ENCODE assay signal across 17 mouse cellular contexts in genomic region chr4:84092509-84092908, GRCm38 (mm10).
A peak's percentile ranks its signal among the peaks of the same experiment; 100 is the strongest.
DNase-seq lines count a peak whose midpoint lies in the region; ATAC-seq and TF ChIP-seq lines count a peak whose summit lies in the region.
"Had no signal": no experiment of that assay in that cellular context is flagged by ENCODE, and none has a peak within 500 bp of the region (broad histone marks: within the 10 kb centered on the region; RNA-seq: fewer than 3 reads in every experiment).

No protein-coding gene starts in this region.

- H3K4me2 ChIP-seq in intestine, embryonic 16.5 days (ENCODE audit: low read depth, low read length) = no peak overlapping the region
- no peak overlapping the region for H3K4me2 ChIP-seq in intestine, embryonic 15.5 days (replicated peaks)
- no peak overlapping the region for H3K4me2 ChIP-seq in hindbrain, embryonic 11.5 days (replicated peaks; ENCODE audit: low read depth, low read length)
- H3K4me2 ChIP-seq in midbrain, embryonic 12.5 days (replicated peaks) = no peak overlapping the region
- H3K4me2 ChIP-seq: forebrain, embryonic 15.5 days; liver, embryonic 13.5 days; neural tube, embryonic 13.5 days had no signal

- DNase-seq in gastrocnemius, adult 2 months = peak; percentile 26
- no peak for DNase-seq in gastrocnemius, adult 18-20 months (ENCODE audit: low spot score)
- DNase-seq in hindbrain, embryonic 11.5 days (ENCODE audit: low spot score) = no peak
- no peak for DNase-seq in thymus, postnatal 4 days
- no peak for DNase-seq in urinary bladder, postnatal 25 days (ENCODE audit: low spot score)
- DNase-seq: B cell, adult 2 months; cerebellum, adult 11-12 months; heart, postnatal 14 days; kidney, adult 8-10 months; liver, embryonic 13.5 days; thymus, adult 2 months had no signal

- no peaks in the 10 kb centered on the region for H3K9me3 ChIP-seq in intestine, embryonic 16.5 days (ENCODE audit: control insufficient read depth, low read length)
- H3K9me3 ChIP-seq in intestine, embryonic 15.5 days = no peaks in the 10 kb centered on the region
- no peaks in the 10 kb centered on the region for H3K9me3 ChIP-seq in hindbrain, embryonic 11.5 days (ENCODE audit: control insufficient read depth, low read length)
- no peaks in the 10 kb centered on the region for H3K9me3 ChIP-seq in midbrain, embryonic 12.5 days
- H3K9me3 ChIP-seq: forebrain, embryonic 15.5 days; liver, embryonic 13.5 days; neural tube, embryonic 13.5 days had no signal

- no peaks in the 10 kb centered on the region for H3K27me3 ChIP-seq in intestine, embryonic 16.5 days (replicated peaks; ENCODE audit: control insufficient read depth, insufficient read depth, low read length)
- no peaks in the 10 kb centered on the region for H3K27me3 ChIP-seq in intestine, embryonic 15.5 days (replicated peaks)
- no peaks in the 10 kb centered on the region for H3K27me3 ChIP-seq in hindbrain, embryonic 11.5 days (ENCODE audit: control insufficient read depth, insufficient read depth, low read length)
- no peaks in the 10 kb centered on the region for H3K27me3 ChIP-seq in midbrain, embryonic 12.5 days
- H3K27me3 ChIP-seq: forebrain, embryonic 15.5 days; liver, embryonic 13.5 days; neural tube, embryonic 13.5 days had no signal

- intact Hi-C loops in gastrocnemius, adult 2 months (cut with DNase I) = no loop called here

- H3K9ac ChIP-seq in intestine, embryonic 16.5 days (ENCODE audit: low read depth, low read length) = no peak overlapping the region
- H3K9ac ChIP-seq in intestine, embryonic 15.5 days = no peak overlapping the region
- no peak overlapping the region for H3K9ac ChIP-seq in hindbrain, embryonic 11.5 days (ENCODE audit: low read depth, low read length)
- H3K9ac ChIP-seq in midbrain, embryonic 12.5 days (replicated peaks) = no peak overlapping the region
- H3K9ac ChIP-seq: forebrain, embryonic 15.5 days; liver, embryonic 13.5 days; neural tube, embryonic 13.5 days had no signal

- H3K36me3 ChIP-seq in intestine, embryonic 16.5 days (ENCODE audit: control insufficient read depth, insufficient read depth, low read length) = no peaks in the 10 kb centered on the region
- no peaks in the 10 kb centered on the region for H3K36me3 ChIP-seq in intestine, embryonic 15.5 days
- no peaks in the 10 kb centered on the region for H3K36me3 ChIP-seq in hindbrain, embryonic 11.5 days (ENCODE audit: control insufficient read depth, insufficient read depth, low read length)
- H3K36me3 ChIP-seq in midbrain, embryonic 12.5 days = no peaks in the 10 kb centered on the region
- H3K36me3 ChIP-seq: forebrain, embryonic 15.5 days; liver, embryonic 13.5 days; neural tube, embryonic 13.5 days had no signal

- H3K4me3 ChIP-seq in gastrocnemius, adult 2 months = no peak overlapping the region
- no peak overlapping the region for H3K4me3 ChIP-seq in intestine, embryonic 16.5 days (ENCODE audit: low read length)
- no peak overlapping the region for H3K4me3 ChIP-seq in intestine, embryonic 15.5 days (replicated peaks)
- H3K4me3 ChIP-seq in hindbrain, embryonic 11.5 days (ENCODE audit: low read depth, low read length) = no peak overlapping the region
- no peak overlapping the region for H3K4me3 ChIP-seq in midbrain, embryonic 12.5 days
- H3K4me3 ChIP-seq: forebrain, embryonic 15.5 days; liver, embryonic 13.5 days; megakaryocyte, embryonic 14.5 days; neural tube, embryonic 13.5 days had no signal

- 60% methylated on average over 9 of the region's 9 CpGs for WGBS in intestine, embryonic 16.5 days
- WGBS in intestine, embryonic 15.5 days = 52% methylated on average over 9 of the region's 9 CpGs
- 63% methylated on average over 9 of the region's 9 CpGs for whole genome bisulfite sequencing in hindbrain, embryonic 11.5 days
- WGBS in midbrain, embryonic 12.5 days = 70% methylated on average over 9 of the region's 9 CpGs

- H3K27ac ChIP-seq in gastrocnemius, adult 2 months = no peak overlapping the region
- H3K27ac ChIP-seq in intestine, embryonic 16.5 days (ENCODE audit: low read length) = no peak overlapping the region
- no peak overlapping the region for H3K27ac ChIP-seq in intestine, embryonic 15.5 days
- no peak overlapping the region for H3K27ac ChIP-seq in hindbrain, embryonic 11.5 days (ENCODE audit: low read depth, low read length)
- H3K27ac ChIP-seq in midbrain, embryonic 12.5 days (replicated peaks) = peak overlapping the region; percentile 35; the same call in 1 of the 2 replicates
- H3K27ac ChIP-seq: forebrain, embryonic 15.5 days; liver, embryonic 13.5 days; neural tube, embryonic 13.5 days had no signal

- TF ChIP-seq CTCF in gastrocnemius, adult 2 months (IDR thresholded peaks at IDR 0.05) = peak; percentile 7; the same call in 1 of the 2 replicates

- 0 out of 2 replicates have a peak, but pooled peaks have one; percentile 32 for ATAC-seq in intestine, embryonic 16.5 days
- ATAC-seq in intestine, embryonic 15.5 days = no peak
- peak; percentile 45; the same call in 1 of the 2 replicates for ATAC-seq in hindbrain, embryonic 11.5 days (ENCODE audit: low FRiP score)
- ATAC-seq in midbrain, embryonic 12.5 days (ENCODE audit: low FRiP score, low read depth) = peak; percentile 66
- ATAC-seq: forebrain, embryonic 15.5 days had no signal

- H3K4me1 ChIP-seq in intestine, embryonic 16.5 days (ENCODE audit: control insufficient read depth, insufficient read depth, low read length) = 0 out of 2 replicates have a peak, but pooled peaks cover 9% of the 10 kb centered on the region
- H3K4me1 ChIP-seq in intestine, embryonic 15.5 days (replicated peaks) = no peaks in the 10 kb centered on the region; the same call in 1 of the 2 replicates
- no peaks in the 10 kb centered on the region for H3K4me1 ChIP-seq in hindbrain, embryonic 11.5 days (replicated peaks; ENCODE audit: control insufficient read depth, insufficient read depth, low read length)
- H3K4me1 ChIP-seq in midbrain, embryonic 12.5 days = peaks cover 4% of the 10 kb centered on the region; the same call in 1 of the 2 replicates
- H3K4me1 ChIP-seq: forebrain, embryonic 15.5 days; liver, embryonic 13.5 days; megakaryocyte, embryonic 14.5 days had no signal
